Mouse (Mus musculus): ENCODE measurements around the gene Vstm2l. TPM values are rescaled to one million over a fixed set of nuclear protein-coding genes. Genes with fewer than 3 reads are reported as not detected.

Gene Vstm2l
- polyA plus RNA-seq, 1 experiment from 2014 or later, result 23.2 TPM

GRCm38 (mm10) chr2:157913204-157913636, 1.2 kb upstream of the Vstm2l start:
- H3K36me3 ChIP-seq, result no peaks in the 10 kb centered on the region
- no peak overlapping the region for H3K9ac ChIP-seq
- H3K4me3 ChIP-seq, result no peak overlapping the region
- H3K4me2 ChIP-seq (replicated peaks), result peak overlapping the region; percentile 69
- H3K27ac ChIP-seq, result no peak overlapping the region
- peaks cover 25% of the 10 kb centered on the region for H3K4me1 ChIP-seq
- ATAC-seq (ENCODE audit: low FRiP score, low read depth), result no peak
- H3K27me3 ChIP-seq (replicated peaks), result peaks cover 41% of the 10 kb centered on the region
- 1% methylated on average over 16 of the region's 16 CpGs for WGBS
- no peaks in the 10 kb centered on the region for H3K9me3 ChIP-seq

DNA sequence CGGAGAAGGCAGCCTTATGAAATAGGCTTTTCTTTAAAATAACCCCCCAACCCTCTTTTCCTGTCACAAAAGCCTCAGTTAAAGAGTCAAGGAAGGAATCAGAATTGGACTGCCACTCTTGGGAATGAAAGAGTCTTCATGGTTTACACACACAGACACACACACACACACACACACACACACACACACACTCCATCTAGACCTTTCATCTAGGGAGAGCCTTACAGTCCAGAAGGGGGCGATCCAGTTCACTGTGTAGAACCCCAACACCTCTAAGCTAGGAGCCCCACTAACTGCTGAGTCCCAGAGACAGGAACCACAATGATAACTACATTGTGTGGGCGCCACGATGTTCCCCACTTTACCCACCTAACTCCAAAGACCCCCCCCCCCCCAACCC, 748 bp upstream of the Vstm2l start:
- Histone ChIP-seq H3K27ac (no peak overlapping the region), H3K9ac (no peak overlapping the region), H3K4me3 (peak overlapping the region; percentile 55; the same call in 1 of the 2 replicates), H3K27me3 (replicated peaks) (peaks cover 41% of the 10 kb centered on the region), H3K9me3 (no peaks in the 10 kb centered on the region), H3K4me1 (peaks cover 28% of the 10 kb centered on the region), H3K4me2 (replicated peaks) (peak overlapping the region; percentile 69), H3K36me3 (no peaks in the 10 kb centered on the region)
- ATAC-seq (ENCODE audit: low FRiP score, low read depth), result no peak
- 2% methylated on average over 4 of the region's 4 CpGs for WGBS

GRCm38 (mm10) chr2:157914889-157915517, 550 bp downstream of the Vstm2l start:
- Histone ChIP-seq H3K36me3 (no peaks in the 10 kb centered on the region), H3K27ac (no peak overlapping the region), H3K27me3 (replicated peaks) (peaks cover 41% of the 10 kb centered on the region), H3K9me3 (no peaks in the 10 kb centered on the region), H3K4me2 (replicated peaks) (peak overlapping the region; percentile 69), H3K4me1 (peaks cover 31% of the 10 kb centered on the region), H3K4me3 (peak overlapping the region; percentile 55), H3K9ac (peak overlapping the region; percentile 75)
- ATAC-seq (ENCODE audit: low FRiP score, low read depth), result no peak
- 41% methylated on average over 43 of the region's 43 CpGs for WGBS

GRCm38 (mm10) chr2:157918529-157918928, 4.1 kb downstream of the Vstm2l start:
- WGBS, result 9% methylated on average over 10 of the region's 10 CpGs
- ATAC-seq (ENCODE audit: low FRiP score, low read depth), result no peak
- Histone ChIP-seq H3K9me3 (no peaks in the 10 kb centered on the region), H3K4me1 (peaks cover 36% of the 10 kb centered on the region), H3K27me3 (replicated peaks) (peaks cover 34% of the 10 kb centered on the region), H3K27ac (no peak overlapping the region), H3K9ac (no peak overlapping the region), H3K36me3 (no peaks in the 10 kb centered on the region), H3K4me3 (no peak overlapping the region), H3K4me2 (replicated peaks) (peak overlapping the region; percentile 69)

GRCm38 (mm10) chr2:157921551-157921950, 7.1 kb downstream of the Vstm2l start:
- no peak overlapping the region for H3K9ac ChIP-seq
- H3K4me3 ChIP-seq, result no peak overlapping the region
- no peak overlapping the region for H3K27ac ChIP-seq
- WGBS, result 78% methylated on average over 7 of the region's 7 CpGs
- H3K4me1 ChIP-seq, result peaks cover 32% of the 10 kb centered on the region
- no peaks in the 10 kb centered on the region for H3K9me3 ChIP-seq
- no peaks in the 10 kb centered on the region for H3K36me3 ChIP-seq
- H3K4me2 ChIP-seq (replicated peaks), result no peak overlapping the region
- H3K27me3 ChIP-seq (replicated peaks), result peaks cover 4% of the 10 kb centered on the region; the same call in 1 of the 2 replicates
- no peak for ATAC-seq (ENCODE audit: low FRiP score, low read depth)

DNA sequence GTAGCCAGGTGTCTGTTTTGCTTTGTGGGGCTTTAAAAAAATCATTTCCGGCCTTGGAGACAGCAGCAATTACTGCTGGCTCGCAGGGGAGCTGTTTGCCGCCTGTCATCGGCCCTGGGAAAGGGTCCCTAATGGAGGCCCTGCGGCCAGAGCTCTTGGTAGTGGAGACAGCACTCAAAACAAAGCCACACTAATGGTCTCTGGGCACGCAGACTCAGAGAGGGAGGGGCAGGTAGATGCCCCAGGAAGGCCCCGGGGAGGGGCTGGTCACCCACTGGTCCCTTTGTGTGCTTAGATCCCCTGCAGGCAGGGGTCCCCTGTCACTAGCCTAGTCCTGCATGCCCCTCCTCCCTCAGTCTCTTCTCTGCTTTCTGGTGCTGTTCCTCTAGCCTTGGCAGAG, 9.0 kb downstream of the Vstm2l start:
- peaks cover 41% of the 10 kb centered on the region for H3K4me1 ChIP-seq
- no peak overlapping the region for H3K9ac ChIP-seq
- WGBS, result 2% methylated on average over 7 of the region's 7 CpGs
- no peaks in the 10 kb centered on the region for H3K36me3 ChIP-seq
- no peak for ATAC-seq (ENCODE audit: low FRiP score, low read depth)
- 0 out of 2 replicates have a peak, but pooled peaks cover 4% of the 10 kb centered on the region for H3K27me3 ChIP-seq (replicated peaks)
- no peak overlapping the region for H3K4me3 ChIP-seq
- no peaks in the 10 kb centered on the region for H3K9me3 ChIP-seq
- no peak overlapping the region; the same call in 1 of the 2 replicates for H3K27ac ChIP-seq
- H3K4me2 ChIP-seq (replicated peaks), result peak overlapping the region; percentile 14

DNA sequence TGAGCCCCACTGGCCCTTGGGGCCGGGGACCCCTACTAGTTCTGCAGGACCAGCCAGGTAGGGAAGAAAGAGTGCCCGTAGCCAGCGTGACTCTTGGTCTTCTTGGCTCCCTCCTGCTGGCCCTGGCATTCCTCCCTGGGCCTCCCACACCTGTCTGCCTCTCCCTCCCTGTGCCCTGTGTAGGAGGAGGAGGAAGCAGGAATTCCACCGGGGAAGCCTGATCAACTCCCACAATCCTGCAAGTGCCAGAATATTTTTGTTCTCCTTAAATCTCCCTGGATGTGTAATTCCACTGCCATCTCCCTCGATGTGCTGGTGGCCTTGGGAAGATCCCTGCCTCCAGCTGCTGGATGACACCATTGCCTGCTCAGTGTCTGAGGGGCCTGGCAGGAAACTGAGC, 10.1 kb downstream of the Vstm2l start:
- Histone ChIP-seq H3K27me3 (replicated peaks) (0 out of 2 replicates have a peak, but pooled peaks cover 4% of the 10 kb centered on the region), H3K27ac (no peak overlapping the region), H3K4me1 (peaks cover 43% of the 10 kb centered on the region), H3K4me2 (replicated peaks) (no peak overlapping the region), H3K4me3 (no peak overlapping the region), H3K36me3 (no peaks in the 10 kb centered on the region), H3K9me3 (no peaks in the 10 kb centered on the region), H3K9ac (no peak overlapping the region)
- whole genome bisulfite sequencing, result 73% methylated on average over 5 of the region's 5 CpGs
- no peak for ATAC-seq (ENCODE audit: low FRiP score, low read depth)

DNA sequence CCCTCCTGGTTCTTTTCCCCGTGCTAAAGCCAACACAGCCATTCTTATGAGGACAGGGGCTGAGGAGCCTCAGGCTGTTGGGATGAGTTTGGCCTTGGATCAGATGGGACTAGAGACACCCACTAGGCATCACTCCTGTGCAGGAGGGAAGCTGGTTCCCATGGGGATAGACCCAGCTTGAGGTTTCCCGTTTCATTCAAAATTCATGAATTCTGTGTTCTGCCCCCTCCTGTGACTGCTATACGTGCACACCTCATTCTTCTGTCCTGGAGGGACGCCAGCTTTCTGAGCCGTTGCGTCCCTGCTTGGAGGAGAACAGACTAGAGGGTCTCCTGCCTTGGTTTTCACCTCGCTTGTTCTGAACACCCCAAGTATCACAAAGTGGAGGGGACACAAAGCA, 12.0 kb downstream of the Vstm2l start:
- no peaks in the 10 kb centered on the region for H3K9me3 ChIP-seq
- no peak overlapping the region for H3K4me2 ChIP-seq (replicated peaks)
- H3K9ac ChIP-seq, result no peak overlapping the region
- no peak overlapping the region for H3K27ac ChIP-seq
- H3K36me3 ChIP-seq, result no peaks in the 10 kb centered on the region
- ATAC-seq (ENCODE audit: low FRiP score, low read depth), result no peak
- H3K4me3 ChIP-seq, result no peak overlapping the region
- H3K27me3 ChIP-seq (replicated peaks), result 0 out of 2 replicates have a peak, but pooled peaks cover 4% of the 10 kb centered on the region
- H3K4me1 ChIP-seq, result peaks cover 48% of the 10 kb centered on the region
- 55% methylated on average over 7 of the region's 7 CpGs for WGBS

DNA sequence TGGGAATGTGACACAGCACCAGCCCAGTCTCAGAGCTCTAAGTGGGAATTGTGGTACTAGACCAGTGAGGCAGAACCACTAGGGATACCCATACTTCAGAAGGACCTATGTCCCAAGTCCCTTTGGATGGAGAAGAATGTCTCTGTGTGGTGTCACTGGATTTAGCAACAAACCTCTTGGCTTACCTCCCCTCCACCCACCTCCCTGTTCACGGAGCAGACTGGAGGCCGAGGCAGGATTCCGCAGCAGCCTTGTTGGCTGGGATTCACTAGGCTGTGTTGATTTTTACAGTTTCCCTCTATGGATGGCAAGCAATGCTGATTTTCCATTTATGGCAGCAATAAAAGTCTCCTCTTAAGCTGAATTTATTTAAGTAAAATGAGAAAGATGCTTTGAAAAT, 12.5 kb downstream of the Vstm2l start:
- Histone ChIP-seq H3K36me3 (no peaks in the 10 kb centered on the region), H3K4me3 (no peak overlapping the region), H3K27me3 (replicated peaks) (0 out of 2 replicates have a peak, but pooled peaks cover 1% of the 10 kb centered on the region), H3K4me2 (replicated peaks) (no peak overlapping the region), H3K27ac (no peak overlapping the region), H3K9ac (no peak overlapping the region), H3K4me1 (peaks cover 48% of the 10 kb centered on the region), H3K9me3 (no peaks in the 10 kb centered on the region)
- no peak for ATAC-seq (ENCODE audit: low FRiP score, low read depth)
- 64% methylated on average over 3 of the region's 3 CpGs for WGBS

GRCm38 (mm10) chr2:157927397-157927796, 12.9 kb downstream of the Vstm2l start:
- 0 out of 2 replicates have a peak overlapping the region, but pooled peaks have one; percentile 21 for H3K9ac ChIP-seq
- no peaks in the 10 kb centered on the region for H3K9me3 ChIP-seq
- H3K4me3 ChIP-seq, result no peak overlapping the region
- H3K4me2 ChIP-seq (replicated peaks), result peak overlapping the region; percentile 14; the same call in 1 of the 2 replicates
- 49% methylated on average over 20 of the region's 20 CpGs for WGBS
- H3K27me3 ChIP-seq (replicated peaks), result no peaks in the 10 kb centered on the region
- ATAC-seq (ENCODE audit: low FRiP score, low read depth), result no peak
- H3K4me1 ChIP-seq, result peaks cover 48% of the 10 kb centered on the region
- H3K36me3 ChIP-seq, result no peaks in the 10 kb centered on the region
- H3K27ac ChIP-seq, result peak overlapping the region; percentile 27; the same call in 1 of the 2 replicates

- Histone ChIP-seq H3K9ac (0 out of 2 replicates have a peak overlapping the region, but pooled peaks have one; percentile 21), H3K27me3 (replicated peaks) (no peaks in the 10 kb centered on the region), H3K27ac (peak overlapping the region; percentile 27; the same call in 1 of the 2 replicates), H3K36me3 (no peaks in the 10 kb centered on the region), H3K4me2 (replicated peaks) (peak overlapping the region; percentile 14; the same call in 1 of the 2 replicates), H3K4me1 (peaks cover 44% of the 10 kb centered on the region), H3K9me3 (no peaks in the 10 kb centered on the region), H3K4me3 (no peak overlapping the region)
- no peak for ATAC-seq (ENCODE audit: low FRiP score, low read depth)
- 20% methylated on average over 2 of the region's 2 CpGs for WGBS
Observed at GRCm38 (mm10) chr2:157927815-157928214, 13.4 kb downstream of the Vstm2l start.

GRCm38 (mm10) chr2:157932655-157933054, 18.2 kb downstream of the Vstm2l start:
- no peaks in the 10 kb centered on the region; the same call in 1 of the 2 replicates for H3K27me3 ChIP-seq (replicated peaks)
- no peak overlapping the region for H3K9ac ChIP-seq
- peaks cover 24% of the 10 kb centered on the region for H3K4me1 ChIP-seq
- no peak overlapping the region for H3K27ac ChIP-seq
- WGBS, result 85% methylated on average over 4 of the region's 4 CpGs
- H3K9me3 ChIP-seq, result no peaks in the 10 kb centered on the region
- H3K36me3 ChIP-seq, result peaks cover 5% of the 10 kb centered on the region; the same call in 1 of the 2 replicates
- no peak overlapping the region for H3K4me3 ChIP-seq
- no peak overlapping the region for H3K4me2 ChIP-seq (replicated peaks)
- ATAC-seq (ENCODE audit: low FRiP score, low read depth), result no peak
